Mouse (Mus musculus) liver, postnatal 0 days (tissue): ENCODE results near the gene Kalrn. TPM values are rescaled to one million over a fixed set of nuclear protein-coding genes. Genes with fewer than 3 reads are reported as not detected.

Experiments
- ATAC-seq: fragments of 200-750 bp; cut with Nextera tagmentation; 2 replicates; pipeline ENCODE4 v1.8.0; 2017; ENCODE audit warnings: mild to moderate bottlenecking, moderate library complexity
- DNase-seq: peaks from one replicate; pipeline ENCODE4 v3.0.0-alpha.2; 2016
- H3K27ac ChIP-seq: fragments of 300-500 bp; sonication (generic); 2 replicates; pipeline ENCODE4 v1.5.1; 2014; ENCODE audit warnings: antibody characterized with exemption, moderate library complexity, mild to moderate bottlenecking, low read depth
- H3K27me3 ChIP-seq: fragments of 300-500 bp; sonication (generic); 2 replicates; pipeline ENCODE4 v1.6.1; 2014; ENCODE audit warnings: low read length, control low read depth, mixed read lengths; ENCODE audit not compliant: insufficient read depth
- H3K36me3 ChIP-seq: fragments of 300-500 bp; sonication (generic); replicated peaks from 2 replicates; pipeline ENCODE4 v1.6.1; 2014; ENCODE audit warnings: mild to moderate bottlenecking, control low read depth, low read length, moderate library complexity, mixed read lengths; ENCODE audit not compliant: insufficient read depth
- H3K4me1 ChIP-seq: fragments of 300-500 bp; sonication (generic); 2 replicates; pipeline ENCODE4 v1.6.1; 2014; ENCODE audit warnings: antibody characterized with exemption, mild to moderate bottlenecking, control low read depth; ENCODE audit not compliant: insufficient read depth
- H3K4me2 ChIP-seq: fragments of 300-500 bp; sonication (generic); 2 replicates; pipeline ENCODE4 v1.6.1; 2014; ENCODE audit warnings: low read depth, mild to moderate bottlenecking, low read length, moderate library complexity, mixed read lengths
- H3K4me3 ChIP-seq: fragments of 300-500 bp; sonication (generic); 2 replicates; pipeline ENCODE4 v1.5.1; 2014; ENCODE audit warnings: low read depth, low read length
- H3K9ac ChIP-seq: fragments of 300-500 bp; sonication (generic); replicated peaks from 2 replicates; pipeline ENCODE4 v1.6.1; 2014; ENCODE audit warnings: mild to moderate bottlenecking, moderate library complexity
- H3K9me3 ChIP-seq: fragments of 300-500 bp; sonication (generic); 2 replicates; pipeline ENCODE4 v1.6.1; 2016; ENCODE audit warnings: mild to moderate bottlenecking, control low read depth, low read length, mixed read lengths
- CTCF ChIP-seq: sonication (generic); IDR thresholded peaks from 2 replicates; pipeline ENCODE4 v1.5.1; 2016; ENCODE audit warnings: antibody characterized with exemption, low read depth
- EP300 ChIP-seq: IDR thresholded peaks from 2 replicates; pipeline ENCODE4 v1.6.1; 2016; ENCODE audit warnings: antibody characterized with exemption, low read depth, mild to moderate bottlenecking
- WGBS: fragments of 180-500 bp; shearing (Covaris S2); extraction: QIAGEN DNeasy Blood & Tissue Kit; methylation state at CpG from one replicate; pipeline ENCODE4 v1.1.7; 2014; ENCODE audit not compliant: insufficient replicate concordance; 5-methylcytosine and 5-hydroxymethylcytosine counted together
- polyA plus RNA-seq: library from polyadenylated mRNA; unstranded; fragments of >200 nt; fragmentation: Nextera tagmentation; extraction: Ambion mirVana; gene quantifications from 2 replicates; pipeline ENCODE4 v1.2.1, GENCODE M21; 2015

Gene Kalrn
- polyA plus RNA-seq, 1 experiment from 2014 or later: 16.7 TPM

GRCm38 (mm10) chr16:34528234-34528983, 44.9 kb downstream of the Kalrn start:
- DNase-seq (no peak), ATAC-seq (no peak)
- Histone ChIP-seq H3K27me3 (no peaks in the 10 kb centered on the region), H3K4me3 (no peak overlapping the region), H3K9me3 (no peaks in the 10 kb centered on the region), H3K9ac (no peak overlapping the region), H3K4me2 (no peak overlapping the region), H3K27ac (no peak overlapping the region), H3K4me1 (no peaks in the 10 kb centered on the region), H3K36me3 (no peaks in the 10 kb centered on the region)
- TF ChIP-seq EP300: no peak
- TF ChIP-seq CTCF: no peak
- 65% methylated on average over 5 of the region's 5 CpGs for WGBS

GRCm38 (mm10) chr16:34526378-34526777, 47.0 kb downstream of the Kalrn start:
- no peak for TF ChIP-seq CTCF
- no peak for TF ChIP-seq EP300
- WGBS: 77% methylated on average over 7 of the region's 7 CpGs
- Histone ChIP-seq H3K27ac (no peak overlapping the region), H3K36me3 (no peaks in the 10 kb centered on the region), H3K4me3 (no peak overlapping the region), H3K4me2 (no peak overlapping the region), H3K27me3 (no peaks in the 10 kb centered on the region), H3K9ac (no peak overlapping the region), H3K9me3 (no peaks in the 10 kb centered on the region), H3K4me1 (no peaks in the 10 kb centered on the region)
- DNase-seq (no peak), ATAC-seq (no peak)

- H3K27ac ChIP-seq: no peak overlapping the region
- H3K36me3 ChIP-seq: no peaks in the 10 kb centered on the region
- DNase-seq (no peak), ATAC-seq (no peak)
- H3K9me3 ChIP-seq: no peaks in the 10 kb centered on the region
- no peaks in the 10 kb centered on the region for H3K4me1 ChIP-seq
- WGBS: 71% methylated on average over 8 of the region's 8 CpGs
- TF ChIP-seq EP300 (no peak), CTCF (no peak)
- no peak overlapping the region for H3K4me3 ChIP-seq
- no peak overlapping the region for H3K4me2 ChIP-seq
- H3K9ac ChIP-seq: no peak overlapping the region
- no peaks in the 10 kb centered on the region for H3K27me3 ChIP-seq
These were observed 47.5 kb downstream of the Kalrn start for GRCm38 (mm10) chr16:34525866-34526265.

GRCm38 (mm10) chr16:34525205-34525604, 48.1 kb downstream of the Kalrn start:
- H3K36me3 ChIP-seq: no peaks in the 10 kb centered on the region
- no peak overlapping the region for H3K4me3 ChIP-seq
- H3K27me3 ChIP-seq: no peaks in the 10 kb centered on the region
- DNase-seq (no peak), ATAC-seq (no peak)
- H3K4me1 ChIP-seq: no peaks in the 10 kb centered on the region
- H3K9me3 ChIP-seq: no peaks in the 10 kb centered on the region
- H3K27ac ChIP-seq: no peak overlapping the region
- no peak overlapping the region for H3K9ac ChIP-seq
- WGBS: 43% methylated on average over 3 of the region's 3 CpGs
- TF ChIP-seq CTCF (no peak), EP300 (no peak)
- no peak overlapping the region for H3K4me2 ChIP-seq

GRCm38 (mm10) chr16:34521061-34521460, 52.3 kb downstream of the Kalrn start:
- no peak overlapping the region for H3K27ac ChIP-seq
- no peaks in the 10 kb centered on the region for H3K36me3 ChIP-seq
- H3K9me3 ChIP-seq: no peaks in the 10 kb centered on the region
- H3K4me3 ChIP-seq: no peak overlapping the region
- no peaks in the 10 kb centered on the region for H3K27me3 ChIP-seq
- WGBS: 69% methylated on average over 5 of the region's 5 CpGs
- no peak overlapping the region for H3K4me2 ChIP-seq
- no peaks in the 10 kb centered on the region for H3K4me1 ChIP-seq
- DNase-seq (no peak), ATAC-seq (no peak)
- H3K9ac ChIP-seq: no peak overlapping the region
- no peak for TF ChIP-seq EP300
- no peak for TF ChIP-seq CTCF

GRCm38 (mm10) chr16:34516891-34517398, 56.4 kb downstream of the Kalrn start:
- no peaks in the 10 kb centered on the region for H3K36me3 ChIP-seq
- TF ChIP-seq CTCF (no peak), EP300 (no peak)
- H3K9me3 ChIP-seq: no peaks in the 10 kb centered on the region
- 77% methylated on average over 12 of the region's 12 CpGs for WGBS
- no peaks in the 10 kb centered on the region for H3K4me1 ChIP-seq
- no peaks in the 10 kb centered on the region for H3K27me3 ChIP-seq
- H3K4me3 ChIP-seq: no peak overlapping the region
- no peak overlapping the region for H3K9ac ChIP-seq
- DNase-seq (no peak), ATAC-seq (no peak)
- H3K27ac ChIP-seq: no peak overlapping the region
- no peak overlapping the region for H3K4me2 ChIP-seq
